Mouse (Mus musculus): ENCODE data around the gene Lypd6b. TPM values are rescaled to one million over a fixed set of nuclear protein-coding genes. Genes with fewer than 3 reads are reported as not detected.

Lypd6b gene
- total and polyA plus RNA-seq, 2 experiments, result not detected

DNA sequence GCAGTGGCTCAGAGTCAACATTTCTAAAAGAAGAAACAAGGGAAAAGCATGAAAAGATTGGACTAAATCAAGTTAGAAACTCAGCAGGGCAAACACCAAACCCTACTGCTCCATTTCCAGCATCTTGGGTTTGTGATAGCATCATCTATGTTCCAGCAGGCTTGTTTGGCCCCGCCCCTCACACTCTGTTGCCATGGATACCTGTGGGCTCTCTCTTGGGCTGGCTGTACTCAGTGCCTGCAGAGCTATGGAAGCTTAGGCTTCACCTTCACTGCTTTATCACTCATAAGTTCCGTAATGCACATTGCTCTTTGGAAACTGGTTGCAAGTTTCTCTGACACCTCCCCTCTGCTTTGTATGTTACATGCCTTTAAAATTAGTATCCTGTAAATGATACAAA lies 32.4 kb upstream of the Lypd6b start:
- no peak overlapping the region for H3K4me3 ChIP-seq (ENCODE audit: insufficient read depth, low read depth, low read length)
- no peaks in the 10 kb centered on the region for H3K4me1 ChIP-seq (ENCODE audit: control insufficient read depth, insufficient read depth, low read length)
- 52% methylated on average over 2 of the region's 2 CpGs for WGBS
- no peak overlapping the region for H3K9ac ChIP-seq (ENCODE audit: low read depth, low read length)
- H3K27ac ChIP-seq (replicated peaks; ENCODE audit: insufficient read depth, low read depth, low read length), result no peak overlapping the region
- H3K27me3 ChIP-seq (ENCODE audit: control insufficient read depth, insufficient read depth, low read length), result no peaks in the 10 kb centered on the region
- no peak for DNase-seq (ENCODE audit: extremely low read depth, low read depth, low spot score)
- TF ChIP-seq CTCF (IDR thresholded peaks at IDR 0.05; ENCODE audit: low read depth, low read length) (no peak), POLR2A (IDR thresholded peaks at IDR 0.05; ENCODE audit: extremely low read depth, insufficient read depth, low read length) (no peak)
- no peaks in the 10 kb centered on the region for H3K36me3 ChIP-seq (ENCODE audit: control insufficient read depth, insufficient read depth, low read length)
- no peaks in the 10 kb centered on the region for H3K79me2 ChIP-seq (ENCODE audit: control insufficient read depth, insufficient read depth, low read length)

DNA sequence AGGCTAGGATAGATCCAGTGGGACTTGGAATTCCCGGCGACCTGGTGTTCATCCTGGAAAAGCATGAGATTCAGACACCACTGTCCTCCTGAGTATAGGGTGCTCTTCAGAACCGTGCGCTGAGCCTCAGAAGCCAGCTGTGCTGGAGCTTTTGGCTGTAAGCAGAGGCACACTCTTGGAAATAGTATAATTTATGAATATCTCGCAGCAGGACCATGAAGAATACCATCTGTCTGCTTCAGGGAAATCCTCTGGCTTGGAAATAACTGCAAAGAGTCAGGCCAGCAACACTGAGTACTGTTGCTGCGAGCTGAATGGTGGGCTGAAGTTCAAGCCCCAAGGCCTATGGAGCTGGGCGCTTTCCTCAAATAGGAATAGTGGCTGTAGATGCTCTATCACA lies 29.9 kb upstream of the Lypd6b start:
- no peak overlapping the region for H3K9ac ChIP-seq (ENCODE audit: low read depth, low read length)
- H3K36me3 ChIP-seq (ENCODE audit: control insufficient read depth, insufficient read depth, low read length), result no peaks in the 10 kb centered on the region
- no peak overlapping the region for H3K27ac ChIP-seq (replicated peaks; ENCODE audit: insufficient read depth, low read depth, low read length)
- WGBS, result 86% methylated on average over 7 of the region's 7 CpGs
- DNase-seq (ENCODE audit: extremely low read depth, low read depth, low spot score), result no peak
- no peaks in the 10 kb centered on the region for H3K27me3 ChIP-seq (ENCODE audit: control insufficient read depth, insufficient read depth, low read length)
- no peak overlapping the region for H3K4me3 ChIP-seq (ENCODE audit: insufficient read depth, low read depth, low read length)
- H3K79me2 ChIP-seq (ENCODE audit: control insufficient read depth, insufficient read depth, low read length), result no peaks in the 10 kb centered on the region
- no peak for TF ChIP-seq CTCF (IDR thresholded peaks at IDR 0.05; ENCODE audit: low read depth, low read length)
- no peak for TF ChIP-seq POLR2A (IDR thresholded peaks at IDR 0.05; ENCODE audit: extremely low read depth, insufficient read depth, low read length)
- no peaks in the 10 kb centered on the region for H3K4me1 ChIP-seq (ENCODE audit: control insufficient read depth, insufficient read depth, low read length)

DNA sequence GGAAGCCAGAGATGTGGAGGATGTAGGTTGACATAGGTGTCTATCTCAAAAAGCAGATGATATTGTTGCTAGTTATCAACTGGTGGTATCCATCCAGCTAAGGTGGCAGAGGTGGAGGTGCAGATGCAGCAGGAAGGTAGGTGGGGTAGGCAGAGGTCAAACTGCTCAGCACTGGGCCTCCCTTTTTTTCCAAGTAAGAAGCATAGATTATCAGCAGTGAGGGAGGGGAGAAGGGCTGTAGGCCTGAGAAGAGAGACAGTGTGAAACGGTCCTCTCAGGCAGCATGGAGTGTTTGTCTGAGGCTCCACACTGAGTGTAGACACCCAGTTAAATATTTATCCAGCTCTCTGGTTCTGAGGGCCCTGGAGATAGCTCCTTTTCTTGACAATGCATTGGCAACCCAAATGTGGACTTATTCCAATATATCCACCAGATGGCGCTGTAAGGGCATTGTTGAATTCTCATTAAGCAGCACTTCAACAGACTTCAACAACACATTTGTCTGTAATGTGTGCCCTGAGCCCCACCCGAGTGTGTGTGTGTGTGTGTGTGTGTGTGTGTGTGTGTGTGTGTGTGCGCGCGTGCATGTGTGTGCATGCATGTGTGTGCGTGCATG lies 23.0 kb upstream of the Lypd6b start:
- H3K79me2 ChIP-seq (ENCODE audit: control insufficient read depth, insufficient read depth, low read length), result no peaks in the 10 kb centered on the region
- H3K9ac ChIP-seq (ENCODE audit: low read depth, low read length), result no peak overlapping the region
- 51% methylated on average over 7 of the region's 7 CpGs for WGBS
- TF ChIP-seq CTCF (IDR thresholded peaks at IDR 0.05; ENCODE audit: low read depth, low read length), result peak; percentile 40; the same call in 1 of the 2 replicates
- no peak for TF ChIP-seq POLR2A (IDR thresholded peaks at IDR 0.05; ENCODE audit: extremely low read depth, insufficient read depth, low read length)
- no peaks in the 10 kb centered on the region for H3K27me3 ChIP-seq (ENCODE audit: control insufficient read depth, insufficient read depth, low read length)
- no peak overlapping the region for H3K27ac ChIP-seq (replicated peaks; ENCODE audit: insufficient read depth, low read depth, low read length)
- peak; percentile 48 for DNase-seq (ENCODE audit: extremely low read depth, low read depth, low spot score)
- H3K4me1 ChIP-seq (ENCODE audit: control insufficient read depth, insufficient read depth, low read length), result no peaks in the 10 kb centered on the region
- no peaks in the 10 kb centered on the region for H3K36me3 ChIP-seq (ENCODE audit: control insufficient read depth, insufficient read depth, low read length)
- H3K4me3 ChIP-seq (ENCODE audit: insufficient read depth, low read depth, low read length), result no peak overlapping the region

DNA sequence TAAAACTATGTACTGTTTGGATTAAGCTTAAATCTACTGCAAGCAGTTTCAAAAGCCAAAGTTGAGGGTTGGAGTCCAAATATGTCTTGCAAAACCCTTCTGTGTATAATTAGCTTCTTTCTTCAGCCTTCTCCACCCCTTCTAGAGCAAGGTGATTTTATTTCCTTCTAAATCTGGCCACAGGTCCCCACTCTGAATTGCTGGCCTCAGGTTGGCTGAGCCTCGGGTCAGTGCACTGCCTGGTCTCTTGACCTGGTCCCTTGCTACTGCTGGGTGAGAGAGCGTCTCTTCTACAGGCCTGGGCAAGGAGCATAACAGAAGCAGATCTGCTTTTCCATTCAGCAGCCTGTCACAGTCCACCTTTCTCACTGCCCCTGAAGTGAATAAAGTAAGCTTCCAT lies 18.6 kb upstream of the Lypd6b start:
- no peak overlapping the region for H3K27ac ChIP-seq (replicated peaks; ENCODE audit: insufficient read depth, low read depth, low read length)
- no peak for DNase-seq (ENCODE audit: extremely low read depth, low read depth, low spot score)
- no peak overlapping the region for H3K9ac ChIP-seq (ENCODE audit: low read depth, low read length)
- H3K79me2 ChIP-seq (ENCODE audit: control insufficient read depth, insufficient read depth, low read length), result no peaks in the 10 kb centered on the region
- TF ChIP-seq POLR2A (IDR thresholded peaks at IDR 0.05; ENCODE audit: extremely low read depth, insufficient read depth, low read length) (no peak), CTCF (IDR thresholded peaks at IDR 0.05; ENCODE audit: low read depth, low read length) (no peak)
- H3K4me1 ChIP-seq (ENCODE audit: control insufficient read depth, insufficient read depth, low read length), result no peaks in the 10 kb centered on the region
- no peaks in the 10 kb centered on the region for H3K36me3 ChIP-seq (ENCODE audit: control insufficient read depth, insufficient read depth, low read length)
- no peak overlapping the region for H3K4me3 ChIP-seq (ENCODE audit: insufficient read depth, low read depth, low read length)
- WGBS, result 80% methylated on average over 2 of the region's 2 CpGs
- H3K27me3 ChIP-seq (ENCODE audit: control insufficient read depth, insufficient read depth, low read length), result no peaks in the 10 kb centered on the region

DNA sequence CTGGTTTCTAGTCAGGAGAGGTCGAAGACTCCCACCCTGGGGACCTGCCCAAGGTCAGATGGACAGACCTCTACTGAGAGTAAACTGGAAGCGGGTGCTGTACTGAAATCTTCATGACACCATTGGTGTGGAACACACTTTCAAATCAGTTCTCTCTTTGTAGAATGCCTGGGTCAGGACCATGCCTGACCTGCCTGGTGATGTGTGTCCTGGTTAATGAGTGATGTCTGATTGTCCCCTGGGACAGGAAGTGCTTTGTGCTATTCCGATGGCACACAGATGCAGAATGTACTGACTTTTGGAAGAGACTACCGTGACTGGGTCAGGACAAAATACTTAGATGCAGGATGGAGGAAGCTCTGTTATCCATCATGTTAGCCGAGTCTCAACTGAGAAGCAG lies 17.0 kb upstream of the Lypd6b start:
- 70% methylated on average over 5 of the region's 5 CpGs for WGBS
- H3K4me1 ChIP-seq (ENCODE audit: control insufficient read depth, insufficient read depth, low read length), result no peaks in the 10 kb centered on the region
- H3K79me2 ChIP-seq (ENCODE audit: control insufficient read depth, insufficient read depth, low read length), result no peaks in the 10 kb centered on the region
- no peaks in the 10 kb centered on the region for H3K36me3 ChIP-seq (ENCODE audit: control insufficient read depth, insufficient read depth, low read length)
- H3K27ac ChIP-seq (replicated peaks; ENCODE audit: insufficient read depth, low read depth, low read length), result no peak overlapping the region
- DNase-seq (ENCODE audit: extremely low read depth, low read depth, low spot score), result no peak
- no peak overlapping the region for H3K9ac ChIP-seq (ENCODE audit: low read depth, low read length)
- H3K27me3 ChIP-seq (ENCODE audit: control insufficient read depth, insufficient read depth, low read length), result no peaks in the 10 kb centered on the region
- no peak overlapping the region for H3K4me3 ChIP-seq (ENCODE audit: insufficient read depth, low read depth, low read length)
- TF ChIP-seq POLR2A (IDR thresholded peaks at IDR 0.05; ENCODE audit: extremely low read depth, insufficient read depth, low read length) (no peak), CTCF (IDR thresholded peaks at IDR 0.05; ENCODE audit: low read depth, low read length) (no peak)

DNA sequence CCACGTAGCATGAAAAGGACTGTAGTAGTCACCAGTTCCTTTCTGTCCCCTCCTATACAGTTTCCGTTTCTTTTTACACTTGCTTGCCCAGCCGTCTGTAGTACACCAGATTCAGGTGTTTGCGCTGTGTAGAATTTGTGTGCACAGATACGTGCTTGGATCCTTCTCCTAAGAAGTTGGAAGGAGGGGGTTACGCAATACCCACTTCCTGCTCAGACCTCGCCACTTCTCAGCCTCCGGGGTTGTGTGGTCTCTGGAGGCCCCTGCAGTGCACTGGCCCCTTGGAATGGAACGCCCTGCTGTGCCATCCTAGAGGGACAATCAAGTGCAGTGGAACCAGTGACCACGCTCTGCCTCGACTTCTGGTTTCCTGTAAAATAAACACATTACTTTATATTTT lies 16.3 kb upstream of the Lypd6b start:
- WGBS, result 65% methylated on average over 11 of the region's 11 CpGs
- Histone ChIP-seq H3K4me3 (ENCODE audit: insufficient read depth, low read depth, low read length) (no peak overlapping the region), H3K79me2 (ENCODE audit: control insufficient read depth, insufficient read depth, low read length) (no peaks in the 10 kb centered on the region), H3K4me1 (ENCODE audit: control insufficient read depth, insufficient read depth, low read length) (no peaks in the 10 kb centered on the region), H3K36me3 (ENCODE audit: control insufficient read depth, insufficient read depth, low read length) (no peaks in the 10 kb centered on the region), H3K27ac (replicated peaks; ENCODE audit: insufficient read depth, low read depth, low read length) (no peak overlapping the region), H3K9ac (ENCODE audit: low read depth, low read length) (no peak overlapping the region), H3K27me3 (ENCODE audit: control insufficient read depth, insufficient read depth, low read length) (no peaks in the 10 kb centered on the region)
- no peak for DNase-seq (ENCODE audit: extremely low read depth, low read depth, low spot score)
- no peak for TF ChIP-seq CTCF (IDR thresholded peaks at IDR 0.05; ENCODE audit: low read depth, low read length)
- TF ChIP-seq POLR2A (IDR thresholded peaks at IDR 0.05; ENCODE audit: extremely low read depth, insufficient read depth, low read length), result no peak
